Comparison of ENCODE assay signal across 17 mouse cellular contexts in the genomic region with DNA sequence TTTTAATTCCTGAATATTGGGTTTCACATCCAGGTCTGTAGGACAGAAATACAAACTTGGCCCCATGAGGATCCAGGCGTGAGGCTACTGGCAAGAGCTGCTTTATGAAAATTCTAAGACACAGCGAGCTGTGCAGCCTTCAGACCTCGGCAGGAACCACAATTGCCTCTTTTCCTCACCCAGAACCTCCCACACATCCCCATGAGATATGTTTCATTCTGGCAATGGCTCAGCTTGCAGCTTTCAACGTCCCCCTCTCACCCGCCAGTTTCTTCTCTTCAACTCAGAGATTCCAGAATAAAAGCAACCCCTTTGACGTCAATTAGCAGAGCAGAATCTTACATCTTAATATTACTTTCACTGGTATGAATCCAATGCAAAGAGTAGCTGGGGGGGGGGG. TPM values are rescaled to one million over a fixed set of nuclear protein-coding genes. Genes with fewer than 3 reads are reported as not detected.
"Had no signal": no experiment of that assay in that cellular context is flagged by ENCODE, and none has a peak within 500 bp of the region (broad histone marks: within the 10 kb centered on the region; RNA-seq: fewer than 3 reads in every experiment).

No protein-coding gene starts in this region.

- H3K4me1 ChIP-seq: limb, embryonic 15.5 days; liver, embryonic 12.5 days; midbrain, embryonic 10.5 days; neural tube, embryonic 12.5 days; stomach, embryonic 15.5 days had no signal

- H3K4me3 ChIP-seq: limb, embryonic 15.5 days; liver, embryonic 12.5 days; midbrain, embryonic 10.5 days; neural tube, embryonic 12.5 days; stomach, embryonic 15.5 days had no signal

- H3K27me3 ChIP-seq: limb, embryonic 15.5 days; liver, embryonic 12.5 days; neural tube, embryonic 12.5 days; stomach, embryonic 15.5 days had no signal

- ATAC-seq: intestine, embryonic 16.5 days; liver, embryonic 12.5 days had no signal

- H3K9me3 ChIP-seq: limb, embryonic 15.5 days; liver, embryonic 12.5 days; midbrain, embryonic 10.5 days; neural tube, embryonic 12.5 days; stomach, embryonic 15.5 days had no signal

- H3K4me2 ChIP-seq: limb, embryonic 15.5 days; liver, embryonic 12.5 days; lung, embryonic 14.5 days; neural tube, embryonic 12.5 days; stomach, embryonic 15.5 days had no signal

- DNase-seq: kidney, adult 2 months; layer of hippocampus, adult 9-11 months; layer of hippocampus, postnatal 36 days; lung, embryonic 14.5 days; lung, postnatal 10 days; lung, postnatal 4 days; midbrain, embryonic 14.5 days; thymus, postnatal 36 days had no signal

- H3K36me3 ChIP-seq: limb, embryonic 15.5 days; liver, embryonic 12.5 days; midbrain, embryonic 10.5 days; neural tube, embryonic 12.5 days; stomach, embryonic 15.5 days had no signal

- H3K27ac ChIP-seq: limb, embryonic 15.5 days; liver, embryonic 12.5 days; midbrain, embryonic 10.5 days; neural tube, embryonic 12.5 days; stomach, embryonic 15.5 days had no signal

- H3K9ac ChIP-seq: limb, embryonic 15.5 days; liver, embryonic 12.5 days; lung, embryonic 14.5 days; neural tube, embryonic 12.5 days; stomach, embryonic 15.5 days had no signal

RNA-seq across cellular contexts. Expression of a gene that starts 25.0 kb away (rescaled TPM):
- polyA plus RNA-seq: kidney, adult 2 months; large intestine, adult 2 months; liver, embryonic 16.5 days; spleen, adult 2 months had no signal
